Mouse (Mus musculus) CD4-positive naive resting alpha-beta T cell, adult 57 days (primary cell): Measurements from ENCODE around the gene Abca7. TPM values are rescaled to one million over a fixed set of nuclear protein-coding genes. Genes with fewer than 3 reads are reported as not detected.

Experiments used
- total RNA-seq: library from RNA; stranded (reverse); gene quantifications from one replicate; pipeline ENCODE4 v1.2.4, GENCODE M21; 2023

The Abca7 gene
- total RNA-seq, result 80.3 TPM

DNA sequence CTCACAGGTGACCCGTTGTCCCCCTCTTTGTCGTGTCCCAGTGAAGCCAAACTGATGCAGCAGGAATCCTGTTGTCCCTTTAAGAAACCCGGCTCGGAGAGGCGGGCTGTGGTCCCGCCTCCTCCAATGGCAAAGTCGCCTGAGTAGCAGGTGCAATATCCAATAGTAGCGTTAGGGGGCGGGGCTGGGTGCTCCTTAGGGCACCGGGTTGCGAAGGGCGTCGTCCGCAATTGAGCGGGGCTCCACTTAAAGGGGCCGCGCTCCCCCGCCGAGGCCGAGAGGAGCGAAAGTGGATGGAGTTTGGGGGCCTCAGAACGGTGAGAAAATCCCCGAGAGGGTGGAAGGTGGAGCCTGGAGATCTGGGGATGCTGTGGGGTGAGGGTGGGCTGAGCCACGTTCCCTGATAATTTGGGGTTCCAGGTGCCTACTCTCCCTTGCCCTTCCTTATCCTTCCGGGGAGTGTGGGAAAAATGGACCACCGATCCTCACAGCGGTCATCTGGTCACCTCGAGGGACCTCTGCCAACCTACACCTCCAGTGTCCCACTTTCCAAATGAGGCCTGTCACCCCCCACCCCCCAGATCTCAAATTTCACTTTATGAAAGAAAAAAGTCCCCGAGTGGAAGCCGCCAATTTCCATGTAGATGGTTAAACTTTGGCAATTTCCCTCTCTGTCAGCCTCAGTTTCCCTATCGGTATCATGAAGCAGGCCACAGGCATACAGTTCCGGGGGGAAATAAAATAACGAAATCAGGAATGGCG is at the start of gene Abca7:
TSS of gene Abca7 (plus strand) at position 223 of the 762 bp plus-strand sequence.

DNA sequence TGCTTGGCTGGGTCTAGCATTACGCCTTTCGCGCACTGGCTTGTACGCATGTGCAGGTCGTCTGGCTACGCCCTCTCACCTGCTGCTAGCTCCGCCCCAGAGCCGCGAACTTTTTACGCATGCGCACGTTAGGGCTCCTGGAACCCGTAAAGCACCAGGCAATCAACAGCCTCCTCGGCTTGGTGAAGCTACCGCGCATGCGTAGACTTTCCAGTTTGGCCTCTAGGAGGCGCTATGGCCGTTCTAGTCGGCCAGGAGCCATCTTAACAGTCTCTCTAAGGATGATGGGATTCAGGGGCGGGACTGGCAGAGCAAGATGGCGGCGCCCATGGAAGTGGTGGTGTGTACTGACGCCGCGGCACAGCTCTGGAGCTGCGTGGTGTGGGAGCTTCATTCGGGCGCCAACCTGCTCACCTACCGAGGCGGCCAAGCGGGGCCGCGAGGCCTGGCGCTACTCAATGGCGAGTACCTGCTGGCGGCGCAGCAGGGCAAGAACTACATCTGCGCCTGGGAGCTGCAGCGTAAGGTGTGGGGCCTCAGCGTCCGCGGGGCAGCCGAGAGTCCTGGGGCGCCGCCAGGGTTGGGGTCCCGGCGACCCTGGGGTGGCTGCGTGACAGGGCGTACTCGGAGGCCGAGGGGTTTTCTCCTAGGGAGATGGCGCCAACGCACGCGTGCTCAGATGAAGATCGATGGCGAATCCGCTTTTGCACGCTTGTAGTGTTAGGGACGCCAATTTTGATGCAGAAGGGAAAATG is 36.3 kb upstream of the Abca7 start, which contains the start of gene Wdr18:
TSS of gene Wdr18 (plus strand) at position 306 of the 755 bp plus-strand sequence.

DNA sequence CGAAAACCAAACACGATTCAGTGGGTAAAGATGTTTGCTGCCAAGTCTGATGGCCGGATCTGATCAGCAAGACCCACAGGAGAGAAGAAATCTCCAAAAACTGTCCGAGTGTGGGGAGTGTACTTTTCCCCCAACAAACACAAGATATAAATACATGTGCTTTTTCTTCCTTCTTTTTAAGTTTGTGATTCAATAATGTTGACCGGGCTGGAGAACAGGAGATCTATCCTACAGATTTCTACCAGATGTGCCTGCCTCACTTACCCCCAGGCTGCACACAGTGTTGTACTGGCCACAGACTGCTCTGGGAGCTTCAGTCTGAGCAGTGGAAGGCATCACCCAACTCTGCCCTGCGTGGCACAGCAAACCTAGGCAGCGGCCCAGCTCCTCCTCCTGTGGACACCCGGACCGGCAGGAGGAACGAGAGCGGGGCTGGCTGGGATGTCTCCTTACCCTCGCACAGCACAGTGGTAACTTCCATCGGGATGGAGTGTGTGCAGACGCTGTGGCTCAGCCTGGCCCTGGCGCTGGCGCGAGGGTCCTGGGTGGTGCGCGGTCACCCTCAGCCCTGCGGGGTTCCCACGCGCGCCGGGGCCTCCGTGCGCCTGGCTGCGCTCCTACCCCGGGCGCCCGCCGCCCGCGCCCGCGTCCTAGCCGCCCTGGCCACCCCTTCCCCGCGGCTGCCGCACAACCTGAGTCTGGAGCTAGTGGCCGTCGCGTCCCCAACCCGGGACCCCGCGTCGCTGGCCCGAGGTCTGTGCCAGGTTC is 25.7 kb upstream of the Abca7 start, which contains the start of gene Grin3b:
TSS of gene Grin3b (plus strand) at position 301 of the 768 bp plus-strand sequence.

DNA sequence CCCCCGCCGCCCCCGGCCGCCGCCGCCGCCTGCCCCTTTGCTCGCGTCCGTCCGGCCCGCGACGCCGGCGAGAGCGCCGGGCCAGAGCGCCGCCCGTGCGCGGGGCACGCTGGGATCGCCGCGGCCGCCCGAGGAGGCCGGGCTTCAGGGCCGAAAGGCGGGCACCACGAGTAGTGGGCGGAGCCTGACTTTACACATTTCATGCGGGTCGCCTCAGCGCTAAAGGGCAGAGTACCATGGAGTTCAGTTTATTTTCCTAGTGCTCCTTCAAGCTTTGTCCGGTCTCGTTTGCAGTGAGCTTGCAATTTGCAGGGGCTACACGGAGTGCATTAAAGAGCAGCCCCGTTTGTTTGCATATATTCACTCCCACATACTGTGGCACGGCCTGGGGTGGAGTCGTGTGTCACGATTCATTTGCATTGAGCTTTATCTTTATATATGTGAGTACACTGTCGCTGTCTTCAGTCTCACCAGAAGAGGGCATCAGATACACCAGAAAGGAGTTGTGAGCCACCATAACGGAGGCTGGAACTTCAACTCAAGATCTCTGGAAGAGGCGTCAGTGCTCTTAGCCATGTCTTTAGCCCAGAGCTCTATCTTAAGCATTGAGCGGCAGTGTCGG is 12.0 kb upstream of the Abca7 start, which contains the start of gene Tmem259:
TSS of gene Tmem259 (minus strand) at position 136 of the 622 bp plus-strand sequence.

DNA sequence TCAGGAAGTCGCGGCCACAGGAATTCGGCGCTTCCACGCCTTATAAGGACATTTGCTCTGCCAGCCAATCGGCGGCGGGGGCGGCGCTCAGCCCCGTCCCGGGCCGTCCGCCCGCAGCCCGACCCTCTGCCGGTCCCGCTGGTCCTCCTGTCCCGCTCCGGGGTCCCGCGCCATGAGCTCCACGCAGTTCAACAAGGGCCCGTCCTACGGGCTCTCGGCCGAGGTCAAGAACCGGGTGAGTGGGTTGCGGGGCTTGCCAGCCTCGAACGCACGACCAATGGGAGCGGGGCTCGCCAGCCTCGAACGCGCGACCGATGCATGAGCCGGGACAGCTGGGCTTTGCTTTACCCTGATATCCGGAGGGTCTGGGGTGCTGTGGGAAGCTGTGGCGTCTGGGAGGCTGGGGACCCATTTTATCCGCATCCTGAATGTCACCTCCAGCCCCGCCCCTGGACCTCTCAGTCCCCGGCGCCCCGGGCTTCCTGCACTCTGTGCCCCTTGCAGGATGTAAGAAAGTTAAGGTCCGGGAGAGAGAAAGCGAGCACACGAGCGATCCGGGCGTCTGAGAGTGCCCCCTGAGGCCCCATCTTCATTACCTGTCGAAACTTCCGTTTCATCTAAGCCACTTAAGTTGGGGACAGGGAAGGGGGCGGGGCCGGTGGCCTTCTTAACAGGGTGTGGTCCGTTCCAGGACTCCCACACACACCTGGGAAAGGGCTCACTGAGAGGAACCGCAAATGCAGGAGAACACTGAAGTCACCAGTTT is 7.6 kb upstream of the Abca7 start, which contains the start of gene Cnn2:
TSS of gene Cnn2 (plus strand) at position 79 of the 766 bp plus-strand sequence.

DNA sequence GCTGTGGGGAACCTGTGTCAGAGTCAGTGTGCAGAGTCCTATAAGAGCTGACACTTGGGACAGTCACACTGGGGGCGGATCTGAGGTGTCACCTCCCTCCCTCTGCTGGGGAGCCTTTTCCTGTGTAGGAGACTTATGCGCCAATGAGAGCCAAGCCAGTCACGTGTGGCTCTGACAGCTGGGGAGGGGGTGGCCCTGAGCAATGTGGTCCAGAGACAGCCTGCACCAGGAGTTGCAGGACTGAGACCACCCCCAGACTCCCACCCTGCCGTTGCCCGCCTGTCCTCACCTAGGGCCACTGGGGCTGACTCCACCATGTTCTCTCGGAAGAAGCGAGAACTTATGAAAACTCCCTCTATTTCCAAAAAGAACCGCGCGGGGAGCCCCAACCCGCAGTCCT is 20.2 kb downstream of the Abca7 start, which contains the start of gene Arhgap45:
TSS of gene Arhgap45 (plus strand) at position 143 of the 400 bp plus-strand sequence.

DNA sequence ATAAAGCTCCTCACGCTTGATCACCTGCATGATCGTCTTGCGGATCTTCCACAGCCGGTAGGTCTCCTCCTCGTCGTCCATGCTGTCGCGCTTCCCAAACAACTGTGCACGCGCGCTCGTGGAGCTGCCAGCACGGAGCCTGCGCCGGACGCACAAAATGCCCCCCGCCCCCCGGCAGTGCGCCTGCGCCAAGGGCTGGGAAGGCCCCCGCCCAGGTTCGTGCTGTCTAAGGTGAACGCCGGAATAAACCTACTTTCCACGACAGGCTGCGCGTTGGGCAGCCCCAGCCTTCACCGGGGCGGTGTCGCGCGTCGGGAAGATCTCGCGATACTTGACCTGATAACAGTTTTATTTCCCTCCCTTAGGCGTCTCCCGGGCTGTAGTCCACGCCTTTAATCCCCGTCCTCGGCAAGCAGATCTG is 43.3 kb downstream of the Abca7 start, which contains the start of gene Polr2e:
TSS of gene Polr2e (minus strand) at position 237 of the 421 bp plus-strand sequence.

DNA sequence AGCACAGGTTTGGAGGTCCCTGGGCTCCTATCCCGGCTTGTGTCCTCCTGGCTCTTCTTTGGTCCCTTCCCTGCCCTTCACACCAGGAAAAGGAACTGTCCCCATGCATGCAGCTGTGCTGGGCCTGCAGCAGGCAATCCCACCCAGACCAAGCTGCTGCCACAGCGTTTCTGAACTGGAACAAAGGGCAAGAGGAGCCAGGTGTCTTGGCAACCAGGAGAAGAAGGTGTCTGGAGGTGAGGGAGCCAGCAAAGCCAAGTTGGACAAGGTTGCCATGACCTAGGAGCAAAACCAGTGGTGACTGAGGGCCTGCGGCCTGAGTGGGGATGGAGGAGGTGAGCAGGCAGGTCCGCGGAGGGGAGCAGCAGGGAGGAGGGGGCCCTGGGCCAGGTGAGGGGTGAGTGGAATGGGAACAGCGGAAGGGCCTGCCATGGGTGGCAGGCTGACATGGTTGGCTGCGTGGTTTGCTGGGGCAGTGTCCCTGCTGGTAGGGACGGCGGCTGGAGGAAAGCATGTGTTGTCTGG is 50.8 kb downstream of the Abca7 start, which contains the start of gene Gpx4:
TSS of gene Gpx4 (plus strand) at position 126 of the 525 bp plus-strand sequence.

Other genes starting within 250 kb of the Abca7 start
- gene Polrmt, start 249.9 kb upstream of the Abca7 start, total RNA-seq, result 69.9 TPM
- gene Fgf22, start 241.4 kb upstream of the Abca7 start, total RNA-seq, result not detected
- gene Rnf126, start 229.5 kb upstream of the Abca7 start, total RNA-seq, result 71.9 TPM
- 1.2 TPM for gene Fstl3, start 219.2 kb upstream of the Abca7 start, total RNA-seq
- gene Prss57, start 205.5 kb upstream of the Abca7 start, total RNA-seq, result not detected
- gene Palm, start 202.9 kb upstream of the Abca7 start, total RNA-seq, result 6.7 TPM
- gene Misp, start 175.5 kb upstream of the Abca7 start, total RNA-seq, result not detected
- 783 TPM for gene Ptbp1, start 142.1 kb upstream of the Abca7 start, total RNA-seq
- not detected for gene Prtn3, start 122.0 kb upstream of the Abca7 start, total RNA-seq
- gene Plppr3, start 121.9 kb upstream of the Abca7 start, total RNA-seq, result 1.0 TPM
- gene Elane, start 110.2 kb upstream of the Abca7 start, total RNA-seq, result 0.83 TPM
- gene Cfd, start 105.6 kb upstream of the Abca7 start, total RNA-seq, result not detected
- 59.4 TPM for gene Med16, start 87.6 kb upstream of the Abca7 start, total RNA-seq
- gene Gm26602, start 85.6 kb upstream of the Abca7 start, total RNA-seq, result not detected
- 0.65 TPM for gene Kiss1r, start 79.5 kb upstream of the Abca7 start, total RNA-seq
- gene R3hdm4, start 75.3 kb upstream of the Abca7 start, total RNA-seq, result 119 TPM
- gene Arid3a, start 69.5 kb upstream of the Abca7 start, total RNA-seq, result 8.4 TPM
- 48.5 TPM for gene Wdr18, start 36.3 kb upstream of the Abca7 start, total RNA-seq
- gene Grin3b, start 25.8 kb upstream of the Abca7 start, total RNA-seq, result 0.68 TPM
- gene Tmem259, start 12.2 kb upstream of the Abca7 start, total RNA-seq, result 158 TPM
- gene Cnn2, start 7.9 kb upstream of the Abca7 start, total RNA-seq, result 442 TPM
- 901 TPM for gene Arhgap45, start 20.2 kb downstream of the Abca7 start, total RNA-seq
- 75.3 TPM for gene Polr2e, start 43.3 kb downstream of the Abca7 start, total RNA-seq
- 154 TPM for gene Gpx4, start 50.7 kb downstream of the Abca7 start, total RNA-seq
- gene Sbno2, start 109.1 kb downstream of the Abca7 start, total RNA-seq, result 103 TPM
- 140 TPM for gene Stk11, start 119.3 kb downstream of the Abca7 start, total RNA-seq
- gene Atp5d, start 142.1 kb downstream of the Abca7 start, total RNA-seq, result 168 TPM
- gene Cbarp, start 144.3 kb downstream of the Abca7 start, total RNA-seq, result 38.2 TPM
- 101 TPM for gene Midn, start 151.8 kb downstream of the Abca7 start, total RNA-seq
- 178 TPM for gene Cirbp, start 169.5 kb downstream of the Abca7 start, total RNA-seq
- 11.6 TPM for gene 1600002K03Rik, start 176.4 kb downstream of the Abca7 start, total RNA-seq
- gene Efna2, start 183.0 kb downstream of the Abca7 start, total RNA-seq, result 0.35 TPM
- 75.4 TPM for gene Mum1, start 229.9 kb downstream of the Abca7 start, total RNA-seq